Mouse (Mus musculus): Measurements from ENCODE around the gene Smarcd2.
A peak's percentile ranks its signal among the peaks of the same experiment; 100 is the strongest.

DNA sequence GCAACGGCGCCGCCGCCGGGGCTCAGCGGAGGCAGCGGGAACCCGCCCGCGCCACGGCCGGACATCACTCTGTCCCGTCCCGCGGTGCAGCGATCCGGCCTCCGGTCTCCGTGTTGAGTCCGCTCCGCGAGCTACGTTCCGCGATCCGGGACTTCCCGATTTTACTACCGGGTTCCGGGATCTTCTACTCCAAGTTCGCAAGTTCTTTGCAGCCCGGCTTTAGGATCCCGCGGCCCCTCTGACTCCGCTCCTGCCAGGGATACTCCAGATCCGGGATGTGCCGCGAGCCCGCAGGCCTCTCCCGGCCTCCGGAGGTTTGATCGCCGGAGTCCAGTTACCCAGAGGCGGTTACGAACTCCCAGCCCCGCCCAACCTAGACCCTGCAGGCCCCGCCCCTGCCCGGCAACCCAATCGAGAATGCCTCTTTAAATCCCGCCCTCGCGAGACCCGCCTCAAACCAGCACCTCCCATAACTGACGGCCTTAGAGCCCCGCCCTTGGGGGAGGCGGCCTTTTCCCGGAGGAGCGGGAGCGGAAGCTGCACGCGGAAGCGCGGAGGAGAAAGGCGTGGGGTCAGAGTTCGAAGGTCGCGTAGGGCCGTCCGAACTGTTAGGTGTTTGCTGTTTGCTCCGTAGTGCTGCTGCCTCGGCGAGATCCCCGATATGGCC is at the start of gene Smarcd2:
- TF ChIP-seq POLR2A (IDR thresholded peaks at IDR 0.05; ENCODE audit: borderline replicate concordance, control insufficient read depth, low read depth, low read length) (peak; percentile 71), CTCF (IDR thresholded peaks at IDR 0.05; ENCODE audit: control insufficient read depth, insufficient read depth, low read length) (no peak)

Measured in bone marrow, adult 2 months (tissue).